Mouse (Mus musculus): ENCODE results near the gene Cep104. TPM values are rescaled to one million over a fixed set of nuclear protein-coding genes. Genes with fewer than 3 reads are reported as not detected.

Gene Cep104
- polyA plus RNA-seq, 1 experiment, result 11.4 TPM

GRCm38 (mm10) chr4:153955651-153956050 lies 19.3 kb upstream of the Cep104 start:
- TF ChIP-seq CTCF (IDR thresholded peaks at IDR 0.05; ENCODE audit: borderline replicate concordance, insufficient read depth, low read length) (no peak), POLR2A (IDR thresholded peaks at IDR 0.05; ENCODE audit: low read depth, low read length) (no peak)
- no peak overlapping the region for H3K27ac ChIP-seq (ENCODE audit: insufficient read depth, low read length)
- H3K4me3 ChIP-seq (ENCODE audit: insufficient read depth, low read length), result no peak overlapping the region
- no peaks in the 10 kb centered on the region for H3K4me1 ChIP-seq (ENCODE audit: control insufficient read depth, insufficient read depth, low read length)

GRCm38 (mm10) chr4:153956569-153957405 lies 18.2 kb upstream of the Cep104 start, which contains the start of gene A430005L14Rik:
Gene A430005L14Rik (plus strand): TSS chr4:153957237.
- TF ChIP-seq CTCF (IDR thresholded peaks at IDR 0.05; ENCODE audit: borderline replicate concordance, insufficient read depth, low read length) (no peak), POLR2A (IDR thresholded peaks at IDR 0.05; ENCODE audit: low read depth, low read length) (peak; percentile 53)
- H3K27ac ChIP-seq (ENCODE audit: insufficient read depth, low read length), result peak within 1 kb of the TSS; percentile 27
- H3K4me3 ChIP-seq (ENCODE audit: insufficient read depth, low read length), result peak within 1 kb of the TSS; percentile 91
- H3K4me1 ChIP-seq (ENCODE audit: control insufficient read depth, insufficient read depth, low read length), result no peaks in the 10 kb centered on the region

DNA sequence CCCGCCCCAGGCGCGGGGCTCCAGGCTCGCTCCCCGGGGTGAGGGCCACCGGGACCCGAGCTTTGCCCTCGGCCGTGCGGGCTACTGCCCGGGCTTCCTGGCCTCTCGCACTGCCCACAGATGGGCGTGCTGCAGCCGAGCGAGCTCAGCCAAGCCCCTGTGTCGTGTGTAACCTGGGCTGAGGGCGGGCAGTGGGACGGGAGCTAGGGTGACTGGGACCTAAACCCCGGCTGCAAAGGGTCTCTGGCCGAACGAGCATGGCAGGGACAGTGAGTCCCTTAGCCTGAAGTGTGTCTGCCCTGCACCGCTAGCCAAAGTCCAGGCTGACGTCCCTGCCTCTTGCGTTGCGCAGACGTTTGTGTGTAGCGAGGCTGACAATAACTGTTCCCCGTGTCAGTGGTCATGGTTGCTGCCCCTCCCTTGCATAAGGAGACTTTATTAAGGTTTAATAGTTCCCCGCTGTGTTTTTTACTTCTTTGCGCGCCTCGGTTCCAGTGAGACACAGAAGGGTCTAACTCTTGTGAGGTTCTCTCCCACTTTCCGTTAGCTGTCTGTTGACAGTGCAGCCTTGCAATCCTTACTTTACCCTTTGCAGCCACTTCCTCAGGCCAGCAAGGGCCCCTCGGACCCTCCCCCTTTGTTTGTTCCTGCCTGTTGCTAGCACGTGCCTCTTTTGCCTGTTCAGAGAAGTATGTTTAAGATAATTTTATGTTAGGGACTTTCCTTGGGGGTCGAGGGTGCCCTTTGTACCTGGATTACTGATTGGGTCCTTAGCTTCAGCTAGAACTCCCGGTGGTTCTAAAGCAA lies 17.3 kb upstream of the Cep104 start:
- H3K4me1 ChIP-seq (ENCODE audit: control insufficient read depth, insufficient read depth, low read length), result no peaks in the 10 kb centered on the region
- H3K4me3 ChIP-seq (ENCODE audit: insufficient read depth, low read length), result peak overlapping the region; percentile 91
- TF ChIP-seq CTCF (IDR thresholded peaks at IDR 0.05; ENCODE audit: borderline replicate concordance, insufficient read depth, low read length), result no peak
- TF ChIP-seq POLR2A (IDR thresholded peaks at IDR 0.05; ENCODE audit: low read depth, low read length), result no peak; the same call in 1 of the 2 replicates
- peak overlapping the region; percentile 6 for H3K27ac ChIP-seq (ENCODE audit: insufficient read depth, low read length)

GRCm38 (mm10) chr4:153962631-153963030 lies 12.4 kb upstream of the Cep104 start:
- Histone ChIP-seq H3K27ac (ENCODE audit: insufficient read depth, low read length) (no peak overlapping the region), H3K4me1 (ENCODE audit: control insufficient read depth, insufficient read depth, low read length) (no peaks in the 10 kb centered on the region), H3K4me3 (ENCODE audit: insufficient read depth, low read length) (no peak overlapping the region)
- TF ChIP-seq CTCF (IDR thresholded peaks at IDR 0.05; ENCODE audit: borderline replicate concordance, insufficient read depth, low read length) (no peak), POLR2A (IDR thresholded peaks at IDR 0.05; ENCODE audit: low read depth, low read length) (no peak)

DNA sequence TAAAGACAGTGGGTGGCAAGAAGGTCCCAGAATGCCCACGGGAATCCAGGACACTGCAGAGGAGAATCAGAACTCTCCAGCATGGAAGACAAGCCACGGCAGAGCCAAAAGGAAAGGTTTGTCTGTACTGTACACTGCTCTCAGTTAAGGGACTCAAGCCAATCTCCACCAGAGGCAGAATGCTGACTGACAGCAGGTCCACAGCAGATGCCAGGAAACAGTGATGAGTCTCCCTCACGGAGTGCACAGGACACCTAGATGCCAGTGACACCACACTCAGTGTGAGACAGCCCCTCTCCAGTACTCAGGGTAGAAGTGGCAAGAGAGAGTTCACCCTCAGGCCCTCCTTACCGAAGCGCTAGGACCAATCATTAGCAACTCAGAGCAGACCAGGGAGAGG lies 8.3 kb upstream of the Cep104 start:
- Histone ChIP-seq H3K27ac (ENCODE audit: insufficient read depth, low read length) (no peak overlapping the region), H3K4me3 (ENCODE audit: insufficient read depth, low read length) (no peak overlapping the region), H3K4me1 (ENCODE audit: control insufficient read depth, insufficient read depth, low read length) (no peaks in the 10 kb centered on the region)
- no peak for TF ChIP-seq CTCF (IDR thresholded peaks at IDR 0.05; ENCODE audit: borderline replicate concordance, insufficient read depth, low read length)
- no peak for TF ChIP-seq POLR2A (IDR thresholded peaks at IDR 0.05; ENCODE audit: low read depth, low read length)

DNA sequence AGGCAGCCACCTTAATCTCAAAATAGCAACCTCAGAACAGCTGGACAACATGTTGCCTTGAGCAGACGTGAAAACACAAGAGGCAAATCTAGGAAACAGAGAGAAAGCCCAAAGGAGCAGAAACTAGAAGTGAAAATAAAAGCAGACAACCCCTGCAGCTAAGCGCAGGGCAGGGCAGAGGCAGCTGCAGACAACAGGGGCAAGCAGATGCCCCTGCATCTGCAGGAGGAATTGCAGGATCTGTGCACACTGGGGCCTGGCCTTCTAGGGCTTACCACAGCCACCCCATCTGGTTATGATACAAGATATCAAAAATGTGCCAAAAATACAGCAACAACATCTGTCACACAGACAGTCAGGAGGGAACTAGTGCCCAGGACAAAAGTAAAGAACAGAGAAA lies 7.4 kb upstream of the Cep104 start:
- no peak for TF ChIP-seq POLR2A (IDR thresholded peaks at IDR 0.05; ENCODE audit: low read depth, low read length)
- TF ChIP-seq CTCF (IDR thresholded peaks at IDR 0.05; ENCODE audit: borderline replicate concordance, insufficient read depth, low read length), result no peak
- no peaks in the 10 kb centered on the region for H3K4me1 ChIP-seq (ENCODE audit: control insufficient read depth, insufficient read depth, low read length)
- no peak overlapping the region for H3K4me3 ChIP-seq (ENCODE audit: insufficient read depth, low read length)
- no peak overlapping the region for H3K27ac ChIP-seq (ENCODE audit: insufficient read depth, low read length)

DNA sequence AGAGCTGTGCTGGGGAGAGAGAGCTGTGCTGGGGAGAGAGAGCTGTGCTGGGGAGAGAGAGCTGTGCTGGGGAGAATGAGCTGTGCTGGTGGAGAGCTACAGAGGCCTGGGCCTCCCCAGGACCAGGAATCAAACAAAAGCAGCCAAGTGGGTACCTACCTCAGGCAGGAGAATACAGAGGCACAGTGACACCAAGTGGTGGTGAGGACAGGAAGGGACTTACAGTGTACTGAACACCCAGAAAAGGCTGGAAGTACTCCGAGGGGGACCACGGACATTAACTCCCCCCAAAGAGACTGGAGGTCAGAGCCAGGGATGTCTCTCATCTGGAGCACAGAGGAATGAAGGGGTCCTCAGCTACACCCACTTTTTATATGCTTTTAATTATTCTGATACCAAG lies 6.9 kb upstream of the Cep104 start:
- H3K27ac ChIP-seq (ENCODE audit: insufficient read depth, low read length), result no peak overlapping the region
- no peak for TF ChIP-seq POLR2A (IDR thresholded peaks at IDR 0.05; ENCODE audit: low read depth, low read length)
- H3K4me1 ChIP-seq (ENCODE audit: control insufficient read depth, insufficient read depth, low read length), result no peaks in the 10 kb centered on the region
- H3K4me3 ChIP-seq (ENCODE audit: insufficient read depth, low read length), result no peak overlapping the region

DNA sequence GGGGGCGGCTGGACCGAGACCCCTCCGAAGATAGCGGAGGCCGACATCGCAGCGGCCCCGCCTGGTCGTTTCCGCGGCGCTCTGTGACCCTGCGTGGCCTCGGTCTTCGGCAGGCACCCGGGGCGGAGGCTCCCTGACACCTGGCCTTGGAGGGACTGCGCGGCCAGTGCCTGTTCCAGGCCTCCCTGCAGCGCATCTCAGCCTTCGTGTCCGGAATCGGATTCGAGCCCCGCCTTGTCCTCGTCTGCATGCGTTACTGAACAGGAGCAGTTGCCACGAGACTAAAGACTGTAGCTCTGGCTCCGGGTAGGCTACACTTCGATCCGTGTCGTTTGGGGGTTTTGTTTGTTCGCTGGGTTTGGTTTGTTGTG lies 283 bp downstream of the Cep104 start:
- H3K27ac ChIP-seq (ENCODE audit: insufficient read depth, low read length), result no peak overlapping the region
- no peak for TF ChIP-seq CTCF (IDR thresholded peaks at IDR 0.05; ENCODE audit: borderline replicate concordance, insufficient read depth, low read length)
- TF ChIP-seq POLR2A (IDR thresholded peaks at IDR 0.05; ENCODE audit: low read depth, low read length), result no peak
- H3K4me1 ChIP-seq (ENCODE audit: control insufficient read depth, insufficient read depth, low read length), result no peaks in the 10 kb centered on the region

DNA sequence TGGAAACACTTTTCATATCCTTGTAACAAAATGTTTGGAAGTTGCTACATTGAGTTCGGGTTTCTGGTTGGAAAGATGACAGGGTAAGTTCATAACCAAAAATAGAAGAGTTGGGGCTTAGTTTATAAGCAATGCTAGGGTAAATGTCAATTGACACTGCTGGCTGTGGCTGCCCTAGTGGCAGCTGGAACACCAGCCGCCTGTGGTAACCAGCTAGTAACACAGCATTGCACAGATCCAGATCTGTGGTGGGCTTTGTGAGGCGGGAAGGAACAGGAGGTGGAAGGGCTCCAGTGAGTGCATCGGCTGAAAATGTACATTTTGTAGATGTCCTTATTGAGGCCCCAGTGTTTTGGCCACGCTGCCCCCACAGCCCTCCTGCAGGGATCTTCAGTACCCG lies 774 bp downstream of the Cep104 start:
- Histone ChIP-seq H3K27ac (ENCODE audit: insufficient read depth, low read length) (no peak overlapping the region), H3K4me3 (ENCODE audit: insufficient read depth, low read length) (peak overlapping the region; percentile 80), H3K4me1 (ENCODE audit: control insufficient read depth, insufficient read depth, low read length) (no peaks in the 10 kb centered on the region)
- TF ChIP-seq CTCF (IDR thresholded peaks at IDR 0.05; ENCODE audit: borderline replicate concordance, insufficient read depth, low read length), result no peak
- TF ChIP-seq POLR2A (IDR thresholded peaks at IDR 0.05; ENCODE audit: low read depth, low read length), result no peak

More for the DNA sequence above, 283 bp downstream of the Cep104 start:
- H3K4me3 ChIP-seq (ENCODE audit: insufficient read depth, low read length), result peak overlapping the region; percentile 80

- no peaks in the 10 kb centered on the region for H3K4me1 ChIP-seq (ENCODE audit: control insufficient read depth, insufficient read depth, low read length)
- H3K4me3 ChIP-seq (ENCODE audit: insufficient read depth, low read length), result no peak overlapping the region
- no peak overlapping the region for H3K27ac ChIP-seq (ENCODE audit: insufficient read depth, low read length)
- TF ChIP-seq CTCF (IDR thresholded peaks at IDR 0.05; ENCODE audit: borderline replicate concordance, insufficient read depth, low read length), result no peak
- TF ChIP-seq POLR2A (IDR thresholded peaks at IDR 0.05; ENCODE audit: low read depth, low read length), result no peak
Observed at GRCm38 (mm10) chr4:153979243-153979642, 4.2 kb downstream of the Cep104 start.
